Mouse (Mus musculus): ENCODE measurements around the gene Olfr165. TPM values are rescaled to one million over a fixed set of nuclear protein-coding genes. Genes with fewer than 3 reads are reported as not detected.
"Not testable (repeated sequence)": the region's sequence is repeated elsewhere in the genome, so short reads cannot be mapped to it uniquely, and the experiment has no call there.

Gene Olfr165
- not detected in 2 replicates for polyA plus RNA-seq (2016; fragmentation: Nextera tagmentation; extraction: Ambion mirVana)

DNA sequence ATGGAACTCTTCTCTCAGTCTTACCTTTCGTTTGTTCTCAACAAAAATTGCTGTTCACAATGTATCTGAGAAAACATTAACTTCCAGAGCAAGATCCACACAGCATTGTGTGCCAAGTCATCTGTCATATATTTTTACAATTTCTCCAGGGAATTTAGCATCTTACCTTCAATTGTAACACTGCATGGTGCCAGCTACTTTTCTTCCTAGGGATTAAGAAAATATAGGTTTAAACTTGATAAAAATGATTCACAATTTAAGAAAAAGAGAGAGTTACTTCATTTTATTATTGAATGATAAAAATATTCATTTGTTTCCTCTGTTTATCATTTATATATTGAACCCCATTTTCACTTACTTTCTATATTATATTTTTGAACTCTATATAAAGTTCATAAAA, at the start of gene Olfr165:
TSS of gene Olfr165 (minus strand) at position 101 of the 400 bp plus-strand sequence.
- WGBS: 64% methylated on average over 1 of the region's 1 CpGs
- Histone ChIP-seq H3K9ac (replicated peaks) (no peak within 1 kb of the TSS), H3K4me2 (no peak within 1 kb of the TSS), H3K9me3 (no peaks in the 10 kb centered on the region), H3K27me3 (no peaks in the 10 kb centered on the region), H3K4me1 (replicated peaks) (no peaks in the 10 kb centered on the region), H3K36me3 (no peaks in the 10 kb centered on the region), H3K27ac (no peak within 1 kb of the TSS), H3K4me3 (replicated peaks) (no peak within 1 kb of the TSS)
- no peak for ATAC-seq (ENCODE audit: insufficient number of reproducible peaks, insufficient read depth, low FRiP score, low TSS enrichment, low read depth)

DNA sequence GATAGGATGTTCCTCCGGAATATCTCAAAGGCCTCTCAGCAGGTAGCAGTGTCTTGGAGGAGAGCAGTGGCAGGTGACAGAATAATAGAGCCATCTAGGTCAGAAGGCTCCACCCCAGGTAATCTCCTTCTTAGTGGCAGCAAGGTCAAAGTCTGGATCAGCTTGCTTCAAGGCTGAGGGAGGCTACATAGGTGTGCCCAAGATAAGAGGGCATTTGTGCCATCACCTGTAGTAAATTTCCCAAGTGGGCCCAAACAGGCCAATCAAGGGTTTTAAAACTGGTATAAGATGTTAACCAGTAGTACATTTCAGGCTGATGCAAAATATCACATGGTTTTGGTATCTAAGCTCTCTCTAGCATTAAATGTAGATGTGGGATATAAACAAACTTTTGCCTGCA, 41.4 kb upstream of the Olfr165 start:
- no peak overlapping the region for H3K9ac ChIP-seq (replicated peaks)
- WGBS: 86% methylated on average over 1 of the region's 1 CpGs
- no peak overlapping the region for H3K27ac ChIP-seq
- H3K4me1 ChIP-seq (replicated peaks): no peaks in the 10 kb centered on the region
- no peak overlapping the region for H3K4me3 ChIP-seq (replicated peaks)
- no peaks in the 10 kb centered on the region for H3K36me3 ChIP-seq
- ATAC-seq (ENCODE audit: insufficient number of reproducible peaks, insufficient read depth, low FRiP score, low TSS enrichment, low read depth): no peak
- no peak overlapping the region for H3K4me2 ChIP-seq
- H3K27me3 ChIP-seq: no peaks in the 10 kb centered on the region
- 0 out of 2 replicates have a peak, but pooled peaks cover 2% of the 10 kb centered on the region for H3K9me3 ChIP-seq

DNA sequence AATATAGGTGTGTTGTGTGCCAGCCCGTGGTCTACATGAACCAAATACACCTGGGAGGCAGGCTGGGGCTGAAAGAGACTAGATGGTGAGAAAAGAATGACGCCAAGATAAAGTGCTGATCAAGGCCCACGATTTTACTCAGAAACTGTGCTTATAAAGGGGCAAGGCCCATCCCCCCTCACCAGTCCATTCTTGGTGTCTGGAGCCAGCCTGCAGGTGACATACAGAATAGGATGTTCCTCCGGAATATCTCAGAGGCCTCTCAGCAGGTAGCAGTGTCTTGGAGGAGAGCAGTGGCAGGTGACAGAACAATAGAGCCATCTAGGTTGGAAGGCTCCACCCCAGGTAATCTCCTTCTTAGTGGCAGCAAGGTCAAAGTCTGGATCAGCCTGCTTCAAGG, 35.8 kb upstream of the Olfr165 start:
- not testable (repeated sequence) for H3K27ac ChIP-seq; H3K9ac ChIP-seq (replicated peaks); H3K9me3 ChIP-seq; ATAC-seq (ENCODE audit: insufficient number of reproducible peaks, insufficient read depth, low FRiP score, low TSS enrichment, low read depth); H3K4me2 ChIP-seq; H3K36me3 ChIP-seq; H3K4me3 ChIP-seq (replicated peaks); H3K27me3 ChIP-seq; H3K4me1 ChIP-seq (replicated peaks)
- 83% methylated on average over 4 of the region's 4 CpGs for WGBS

DNA sequence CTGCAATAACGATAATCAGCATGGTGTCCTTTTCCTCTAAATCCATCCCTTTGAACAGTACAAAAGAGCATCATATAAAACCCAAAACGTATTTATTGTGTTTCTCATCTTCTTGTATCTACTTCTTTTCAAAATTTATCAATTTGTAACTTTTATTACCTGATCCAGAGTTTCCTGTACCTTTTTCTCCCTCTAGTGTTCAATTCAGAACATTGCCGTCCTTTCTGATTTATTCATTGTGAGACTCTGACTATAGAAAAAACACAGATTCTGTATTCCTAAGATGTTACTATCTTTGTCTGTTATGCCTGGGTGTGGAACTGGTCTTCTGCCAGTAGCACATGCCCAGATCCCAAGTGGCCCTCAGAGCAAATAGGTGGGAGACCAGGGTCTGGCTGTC, 35.0 kb downstream of the Olfr165 start:
- Histone ChIP-seq H3K4me1 (replicated peaks) (no peaks in the 10 kb centered on the region), H3K36me3 (no peaks in the 10 kb centered on the region), H3K4me2 (no peak overlapping the region), H3K27me3 (no peaks in the 10 kb centered on the region), H3K9me3 (peaks cover 5% of the 10 kb centered on the region; the same call in 1 of the 2 replicates), H3K27ac (no peak overlapping the region), H3K9ac (replicated peaks) (no peak overlapping the region), H3K4me3 (replicated peaks) (no peak overlapping the region)
- 61% methylated on average over 3 of the region's 3 CpGs for WGBS
- no peak for ATAC-seq (ENCODE audit: insufficient number of reproducible peaks, insufficient read depth, low FRiP score, low TSS enrichment, low read depth)

Other genes starting within 250 kb of the Olfr165 start
- not detected in 2 replicates for gene Olfr164, start 109.1 kb downstream of the Olfr165 start, polyA plus RNA-seq (2016; fragmentation: Nextera tagmentation; extraction: Ambion mirVana)
- not detected in 2 replicates for gene Olfr166, start 60.6 kb upstream of the Olfr165 start, polyA plus RNA-seq (2016; fragmentation: Nextera tagmentation; extraction: Ambion mirVana)
- not detected in 2 replicates for gene Olfr167, start 99.1 kb upstream of the Olfr165 start, polyA plus RNA-seq (2016; fragmentation: Nextera tagmentation; extraction: Ambion mirVana)
- not detected in 2 replicates for gene Olfr168, start 112.4 kb upstream of the Olfr165 start, polyA plus RNA-seq (2016; fragmentation: Nextera tagmentation; extraction: Ambion mirVana)
- gene Olfr169, start 148.7 kb upstream of the Olfr165 start, polyA plus RNA-seq (2016; fragmentation: Nextera tagmentation; extraction: Ambion mirVana): not detected in 2 replicates
- not detected in 2 replicates for gene Olfr170, start 188.7 kb upstream of the Olfr165 start, polyA plus RNA-seq (2016; fragmentation: Nextera tagmentation; extraction: Ambion mirVana)
- not detected in 2 replicates for gene Olfr171, start 206.8 kb upstream of the Olfr165 start, polyA plus RNA-seq (2016; fragmentation: Nextera tagmentation; extraction: Ambion mirVana)

Measured in limb, embryonic 12.5 days (tissue).